26 mouse cellular contexts compared by ENCODE assay signal in genomic region chr17:58919927-58920326, GRCm38 (mm10).
"Had no signal": no experiment of that assay in that cellular context is flagged by ENCODE, and none has a peak within 500 bp of the region (broad histone marks: within the 10 kb centered on the region; RNA-seq: fewer than 3 reads in every experiment).

No protein-coding gene starts in this region.

- H3K27me3 ChIP-seq: heart, embryonic 13.5 days; heart, embryonic 15.5 days; hindbrain, embryonic 12.5 days; kidney, embryonic 15.5 days; limb, embryonic 13.5 days; limb, embryonic 15.5 days; liver, embryonic 12.5 days had no signal

- H3K4me2 ChIP-seq: heart, embryonic 15.5 days had no signal

- H3K27ac ChIP-seq: gastrocnemius, adult 2 months; heart, adult 2 months; heart, embryonic 13.5 days; heart, embryonic 15.5 days; hindbrain, embryonic 12.5 days; hindbrain, embryonic 14.5 days; hindbrain, postnatal 0 days; kidney, embryonic 15.5 days; kidney, postnatal 0 days; limb, embryonic 13.5 days; limb, embryonic 15.5 days; liver, embryonic 12.5 days had no signal

- H3K9me3 ChIP-seq: heart, embryonic 13.5 days; heart, embryonic 15.5 days; hindbrain, embryonic 12.5 days; kidney, embryonic 15.5 days; limb, embryonic 13.5 days; limb, embryonic 15.5 days; liver, embryonic 12.5 days had no signal

- ATAC-seq: intestine, embryonic 16.5 days had no signal

- H3K9ac ChIP-seq: heart, embryonic 13.5 days; heart, embryonic 15.5 days; hindbrain, embryonic 12.5 days; hindbrain, embryonic 14.5 days; kidney, embryonic 15.5 days; limb, embryonic 13.5 days; limb, embryonic 15.5 days; liver, embryonic 12.5 days had no signal

- H3K4me3 ChIP-seq: gastrocnemius, adult 2 months; heart, adult 2 months; heart, embryonic 13.5 days; heart, embryonic 15.5 days; hindbrain, embryonic 12.5 days; kidney, embryonic 15.5 days; limb, embryonic 13.5 days; limb, embryonic 15.5 days; liver, embryonic 12.5 days had no signal

- H3K4me1 ChIP-seq: heart, embryonic 13.5 days; heart, embryonic 15.5 days; limb, embryonic 15.5 days had no signal

- H3K36me3 ChIP-seq: heart, embryonic 13.5 days; heart, embryonic 15.5 days; hindbrain, embryonic 12.5 days; kidney, embryonic 15.5 days; limb, embryonic 13.5 days; limb, embryonic 15.5 days; liver, embryonic 12.5 days had no signal

- DNase-seq: gastrocnemius, adult 2 months; gastrocnemius, postnatal 10 days; gastrocnemius, postnatal 36 days; heart, adult 11 months; heart, adult 2 months; heart, postnatal 14 days; heart, postnatal 36 days; kidney, adult 11 months; kidney, adult 2 months; kidney, adult 9 months; kidney, postnatal 14 days; kidney, postnatal 36 days; layer of hippocampus, adult 9-11 months; layer of hippocampus, postnatal 36 days; left cerebral cortex, postnatal 4 days had no signal
